ENCODE assay signal across 27 mouse cellular contexts in the genomic region with DNA sequence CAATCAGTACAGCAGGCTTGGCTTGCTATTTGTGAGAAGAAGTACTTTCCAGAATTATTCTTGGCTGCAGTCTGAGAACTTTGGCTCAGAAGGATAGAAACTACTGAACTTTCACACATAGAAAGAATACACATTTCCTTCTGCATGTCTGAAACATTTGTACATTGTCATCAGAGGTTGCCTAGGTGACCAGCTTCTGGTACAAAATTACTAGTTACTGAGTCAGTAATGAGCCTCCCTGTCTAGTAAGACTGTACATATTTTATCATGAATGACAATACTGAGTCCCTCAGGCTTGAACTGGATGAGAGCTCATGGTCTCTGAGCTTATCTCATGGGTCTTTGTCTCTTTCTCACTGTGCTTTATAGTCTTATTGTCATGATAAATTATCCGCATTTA.
"Had no signal": no experiment of that assay in that cellular context is flagged by ENCODE, and none has a peak within 500 bp of the region (broad histone marks: within the 10 kb centered on the region; RNA-seq: fewer than 3 reads in every experiment).

No protein-coding gene starts in this region.

- H3K4me1 ChIP-seq: heart, embryonic 13.5 days; heart, embryonic 15.5 days; hindbrain, embryonic 13.5 days; hindbrain, embryonic 15.5 days; kidney, embryonic 15.5 days; limb, embryonic 13.5 days; limb, embryonic 15.5 days; liver, embryonic 12.5 days had no signal

- H3K4me2 ChIP-seq: heart, embryonic 11.5 days; heart, embryonic 13.5 days; heart, embryonic 15.5 days; hindbrain, embryonic 13.5 days; hindbrain, embryonic 15.5 days; kidney, embryonic 15.5 days; limb, embryonic 13.5 days; limb, embryonic 15.5 days; liver, embryonic 12.5 days had no signal

- H3K36me3 ChIP-seq: heart, embryonic 13.5 days; heart, embryonic 15.5 days; hindbrain, embryonic 13.5 days; hindbrain, embryonic 15.5 days; kidney, embryonic 15.5 days; limb, embryonic 13.5 days; limb, embryonic 15.5 days; liver, embryonic 12.5 days had no signal

- H3K4me3 ChIP-seq: heart, adult 2 months; heart, embryonic 13.5 days; heart, embryonic 15.5 days; hindbrain, embryonic 13.5 days; hindbrain, embryonic 15.5 days; kidney, embryonic 15.5 days; limb, embryonic 13.5 days; limb, embryonic 15.5 days; liver, embryonic 12.5 days had no signal

- ATAC-seq: hindbrain, postnatal 0 days; intestine, embryonic 16.5 days; liver, embryonic 12.5 days had no signal

- H3K27me3 ChIP-seq: heart, embryonic 13.5 days; heart, embryonic 15.5 days; hindbrain, embryonic 13.5 days; hindbrain, embryonic 15.5 days; kidney, embryonic 15.5 days; limb, embryonic 13.5 days; limb, embryonic 15.5 days; liver, embryonic 12.5 days had no signal

- H3K9ac ChIP-seq: heart, embryonic 13.5 days; heart, embryonic 15.5 days; hindbrain, embryonic 13.5 days; hindbrain, embryonic 15.5 days; kidney, embryonic 15.5 days; limb, embryonic 13.5 days; limb, embryonic 15.5 days; liver, embryonic 12.5 days; liver, embryonic 14.5 days had no signal

- DNase-seq: gastrocnemius, postnatal 14 days; gastrocnemius, postnatal 36 days; heart, adult 11 months; heart, adult 2 months; heart, postnatal 14 days; heart, postnatal 36 days; kidney, adult 11 months; kidney, adult 8-10 months; kidney, postnatal 14 days; kidney, postnatal 36 days; layer of hippocampus, adult 9-11 months; layer of hippocampus, postnatal 36 days; left cerebral cortex, postnatal 4 days; lung, adult 18-20 months had no signal

- H3K27ac ChIP-seq: heart, adult 2 months; heart, embryonic 13.5 days; heart, embryonic 15.5 days; hindbrain, embryonic 13.5 days; hindbrain, embryonic 15.5 days; hindbrain, postnatal 0 days; kidney, embryonic 15.5 days; kidney, postnatal 0 days; limb, embryonic 13.5 days; limb, embryonic 15.5 days; liver, embryonic 12.5 days; liver, embryonic 14.5 days had no signal

- H3K9me3 ChIP-seq: heart, embryonic 13.5 days; heart, embryonic 15.5 days; hindbrain, embryonic 13.5 days; hindbrain, embryonic 15.5 days; kidney, embryonic 15.5 days; limb, embryonic 13.5 days; limb, embryonic 15.5 days; liver, embryonic 12.5 days had no signal
